Mouse (Mus musculus) c-Kit-positive CD71-negative TER-119-negative erythroid progenitor cells, embryonic 14.5 days (primary cell): Measurements from ENCODE around the gene Serac1.
"Not testable (repeated sequence)": the region's sequence is repeated elsewhere in the genome, so short reads cannot be mapped to it uniquely, and the experiment has no call there.

Experiments used
- DNase-seq: peaks from one replicate; pipeline ENCODE4 v3.0.0-alpha.2; 2013; ENCODE audit warnings: low read depth

The Serac1 gene

GRCm38 (mm10) chr17:6063532-6063931, 16.0 kb downstream of the Serac1 start:
- no peak for DNase-seq

GRCm38 (mm10) chr17:6062793-6063192, 16.7 kb downstream of the Serac1 start:
- no peak for DNase-seq

GRCm38 (mm10) chr17:6054934-6055355, 24.6 kb downstream of the Serac1 start:
- peak; percentile 69 for DNase-seq

GRCm38 (mm10) chr17:6052801-6053200, 26.7 kb downstream of the Serac1 start:
- no peak for DNase-seq

GRCm38 (mm10) chr17:6037507-6037906, 42.0 kb downstream of the Serac1 start:
- DNase-seq, result no peak

GRCm38 (mm10) chr17:6036872-6037271, 42.7 kb downstream of the Serac1 start:
- DNase-seq, result no peak

GRCm38 (mm10) chr17:6036458-6036857, 43.1 kb downstream of the Serac1 start:
- DNase-seq, result no peak

- no peak for DNase-seq
Measured at GRCm38 (mm10) chr17:6035661-6036060, 43.9 kb downstream of the Serac1 start.

- no peak for DNase-seq
Measured at GRCm38 (mm10) chr17:6025831-6026230, 53.7 kb downstream of the Serac1 start.

- DNase-seq, result not testable (repeated sequence)
Measured at GRCm38 (mm10) chr17:6021374-6021789, 58.2 kb downstream of the Serac1 start.

GRCm38 (mm10) chr17:6020636-6021035, 58.9 kb downstream of the Serac1 start:
- no peak for DNase-seq

- no peak for DNase-seq
Measured at GRCm38 (mm10) chr17:6019776-6020175, 59.8 kb downstream of the Serac1 start.

GRCm38 (mm10) chr17:6018348-6018747, 61.2 kb downstream of the Serac1 start:
- no peak for DNase-seq

- DNase-seq, result no peak
Measured at GRCm38 (mm10) chr17:6017268-6017667, 62.3 kb downstream of the Serac1 start.

GRCm38 (mm10) chr17:6016213-6016780, 63.2 kb downstream of the Serac1 start:
- DNase-seq, result peak; percentile 41

GRCm38 (mm10) chr17:6014985-6015384, 64.6 kb downstream of the Serac1 start:
- DNase-seq, result no peak

- DNase-seq, result no peak
Measured at GRCm38 (mm10) chr17:6013079-6013478, 66.5 kb downstream of the Serac1 start.

- no peak for DNase-seq
Measured at GRCm38 (mm10) chr17:6009606-6010005, 69.9 kb downstream of the Serac1 start.

GRCm38 (mm10) chr17:6008590-6008989, 71.0 kb downstream of the Serac1 start:
- peak; percentile 51 for DNase-seq

GRCm38 (mm10) chr17:6007902-6008301, 71.6 kb downstream of the Serac1 start:
- DNase-seq, result peak; percentile 67

- no peak for DNase-seq
Measured at GRCm38 (mm10) chr17:6007101-6007780, 72.3 kb downstream of the Serac1 start.

- peak; percentile 55 for DNase-seq
Measured at GRCm38 (mm10) chr17:6005638-6006471, 73.7 kb downstream of the Serac1 start.

- DNase-seq, result no peak
Measured at GRCm38 (mm10) chr17:6005246-6005637, 74.3 kb downstream of the Serac1 start.
